Mouse (Mus musculus) heart, embryonic 12.5 days (tissue): Measurements from ENCODE around the gene Zfp110. TPM values are rescaled to one million over a fixed set of nuclear protein-coding genes. Genes with fewer than 3 reads are reported as not detected.

Experiments used
- polyA plus RNA-seq: library from polyadenylated mRNA; unstranded; fragments of >200 nt; fragmentation: Nextera tagmentation; extraction: Ambion mirVana; gene quantifications from 2 replicates; pipeline ENCODE4 v1.2.1, GENCODE M21; 2016

The Zfp110 gene
- polyA plus RNA-seq, 1 experiment from 2014 or later = 23.1 TPM

Other genes with a start within 250 kb of the Zfp110 start
- gene Vmn2r53, start 226.0 kb upstream of the Zfp110 start, polyA plus RNA-seq = 0.03 TPM in 1 of 2 replicates, not detected in the other
- not detected in 2 replicates for gene Vmn2r54, start 194.4 kb upstream of the Zfp110 start, polyA plus RNA-seq
- gene Vmn2r55, start 149.8 kb upstream of the Zfp110 start, polyA plus RNA-seq = not detected in 2 replicates
- gene Vmn2r56, start 99.8 kb upstream of the Zfp110 start, polyA plus RNA-seq = not detected in 2 replicates
- 10.4 and 12.0 TPM in 2 replicates for gene Zscan18, start 31.1 kb upstream of the Zfp110 start, polyA plus RNA-seq
- gene Zfp329, start 15.9 kb upstream of the Zfp110 start, polyA plus RNA-seq = 11.9 and 12.2 TPM in 2 replicates
- gene Zfp128, start 46.4 kb downstream of the Zfp110 start, polyA plus RNA-seq = 3.0 and 3.2 TPM in 2 replicates
- 10.9 and 11.3 TPM in 2 replicates for gene Zscan22, start 63.1 kb downstream of the Zfp110 start, polyA plus RNA-seq
- gene Rps5, start 87.5 kb downstream of the Zfp110 start, polyA plus RNA-seq = 456 and 474 TPM in 2 replicates
- gene Rnf225, start 92.7 kb downstream of the Zfp110 start, polyA plus RNA-seq = 0.95 and 1.1 TPM in 2 replicates
- 7.8 and 8.0 TPM in 2 replicates for gene Zfp324, start 131.1 kb downstream of the Zfp110 start, polyA plus RNA-seq
- gene Zfp446, start 143.1 kb downstream of the Zfp110 start, polyA plus RNA-seq = 6.4 and 7.2 TPM in 2 replicates
- gene Slc27a5, start 163.4 kb downstream of the Zfp110 start, polyA plus RNA-seq = 0.22 TPM in 1 of 2 replicates, not detected in the other
- 221 and 228 TPM in 2 replicates for gene Trim28, start 164.4 kb downstream of the Zfp110 start, polyA plus RNA-seq
- gene Zbtb45, start 175.3 kb downstream of the Zfp110 start, polyA plus RNA-seq = 16.2 and 18.7 TPM in 2 replicates
- gene Chmp2a, start 200.0 kb downstream of the Zfp110 start, polyA plus RNA-seq = 127 and 131 TPM in 2 replicates
- gene Ube2m, start 203.5 kb downstream of the Zfp110 start, polyA plus RNA-seq = 160 and 170 TPM in 2 replicates
- 2.0 and 2.3 TPM in 2 replicates for gene Mzf1, start 220.0 kb downstream of the Zfp110 start, polyA plus RNA-seq